Mouse (Mus musculus) olfactory bulb, adult 2 months (tissue): ENCODE measurements around the gene Gm20479. TPM values are rescaled to one million over a fixed set of nuclear protein-coding genes. Genes with fewer than 3 reads are reported as not detected.

Experiments used
- H3K27ac ChIP-seq: fragments of 200-500 bp; 2 replicates; pipeline ENCODE4 v1.5.1; 2012; ENCODE audit warnings: low read depth, low read length; ENCODE audit not compliant: insufficient read depth
- H3K4me1 ChIP-seq: fragments of 200-500 bp; 2 replicates; pipeline ENCODE4 v1.6.1; 2012; ENCODE audit warnings: low read length; ENCODE audit not compliant: control insufficient read depth, insufficient read depth
- H3K4me3 ChIP-seq: fragments of 200-500 bp; 2 replicates; pipeline ENCODE4 v1.5.1; 2012; ENCODE audit warnings: mild to moderate bottlenecking, low read depth, low read length, moderate library complexity; ENCODE audit not compliant: insufficient read depth
- CTCF ChIP-seq: fragments of 200-500 bp; IDR thresholded peaks from 2 replicates; pipeline ENCODE4 v1.5.1; 2012; ENCODE audit warnings: low read depth, mild to moderate bottlenecking, low read length, moderate library complexity; ENCODE audit not compliant: insufficient read depth
- POLR2A ChIP-seq: fragments of 200-500 bp; IDR thresholded peaks from 2 replicates; pipeline ENCODE4 v1.6.1; 2012; ENCODE audit warnings: mild to moderate bottlenecking, low read depth, low read length, moderate library complexity; ENCODE audit not compliant: insufficient read depth
- WGBS: fragments of 180-500 bp; shearing (Covaris S2); methylation state at CpG from one replicate; pipeline ENCODE4 v1.1.7; 2018; 5-methylcytosine and 5-hydroxymethylcytosine counted together
- polyA plus RNA-seq: library from polyadenylated mRNA; stranded (reverse); fragments of >200 nt; gene quantifications from 2 replicates; pipeline ENCODE4 v1.2.4, GENCODE M21; 2012; ENCODE audit warnings: low replicate concordance; ENCODE audit not compliant: missing spikeins, insufficient read depth, insufficient read length

The Gm20479 gene
- polyA plus RNA-seq = not detected in 2 replicates

GRCm38 (mm10) chr7:27356861-27357594 is at the start of gene Gm20479:
TSS of gene Gm20479 (minus strand) at chr7:27357419.
- H3K4me1 ChIP-seq = peaks cover 26% of the 10 kb centered on the region
- peak within 1 kb of the TSS; percentile 82 for H3K4me3 ChIP-seq
- 31% methylated on average over 27 of the region's 27 CpGs for WGBS
- no peak for TF ChIP-seq POLR2A
- TF ChIP-seq CTCF = no peak
- H3K27ac ChIP-seq = no peak within 1 kb of the TSS

- no peak overlapping the region for H3K27ac ChIP-seq
- no peak overlapping the region for H3K4me3 ChIP-seq
- 88% methylated on average over 7 of the region's 7 CpGs for WGBS
- TF ChIP-seq CTCF (no peak), POLR2A (no peak)
- H3K4me1 ChIP-seq = peaks cover 11% of the 10 kb centered on the region
These were observed 49.3 kb upstream of the Gm20479 start for GRCm38 (mm10) chr7:27406481-27406880.

GRCm38 (mm10) chr7:27404203-27404942 is 47.2 kb upstream of the Gm20479 start:
- no peak overlapping the region for H3K4me3 ChIP-seq
- TF ChIP-seq CTCF (no peak), POLR2A (no peak)
- WGBS = 42% methylated on average over 81 of the region's 81 CpGs

GRCm38 (mm10) chr7:27402675-27403074 is 45.5 kb upstream of the Gm20479 start:
- H3K27ac ChIP-seq = no peak overlapping the region
- no peak overlapping the region for H3K4me3 ChIP-seq
- peaks cover 5% of the 10 kb centered on the region; the same call in 1 of the 2 replicates for H3K4me1 ChIP-seq
- TF ChIP-seq CTCF (peak; percentile 88), POLR2A (no peak)
- WGBS = 10% methylated on average over 16 of the region's 16 CpGs

More at GRCm38 (mm10) chr7:27404203-27404942, 47.2 kb upstream of the Gm20479 start:
- Histone ChIP-seq H3K27ac (no peak overlapping the region), H3K4me1 (peaks cover 11% of the 10 kb centered on the region)

- TF ChIP-seq CTCF = no peak
- TF ChIP-seq POLR2A = no peak
- H3K4me3 ChIP-seq = no peak overlapping the region
- WGBS = 80% methylated on average over 7 of the region's 7 CpGs
- peaks cover 7% of the 10 kb centered on the region for H3K4me1 ChIP-seq
- H3K27ac ChIP-seq = no peak overlapping the region
These were observed 43.3 kb upstream of the Gm20479 start for GRCm38 (mm10) chr7:27400545-27400944.

- peak overlapping the region; percentile 90 for H3K4me3 ChIP-seq
- WGBS = 20% methylated on average over 26 of the region's 26 CpGs
These were observed 40.1 kb upstream of the Gm20479 start for GRCm38 (mm10) chr7:27397048-27397949.

GRCm38 (mm10) chr7:27396184-27397047 is 39.2 kb upstream of the Gm20479 start:
- Histone ChIP-seq H3K4me1 (peaks cover 9% of the 10 kb centered on the region), H3K4me3 (peak overlapping the region; percentile 90), H3K27ac (peak overlapping the region; percentile 82)
- no peak; the same call in 1 of the 2 replicates for TF ChIP-seq POLR2A
- peak; percentile 33; the same call in 1 of the 2 replicates for TF ChIP-seq CTCF
- 2% methylated on average over 52 of the region's 68 CpGs for WGBS

More at GRCm38 (mm10) chr7:27397048-27397949, 40.1 kb upstream of the Gm20479 start:
- peak; percentile 84 for TF ChIP-seq CTCF
- TF ChIP-seq POLR2A = peak; percentile 16; the same call in 1 of the 2 replicates
- Histone ChIP-seq H3K4me1 (peaks cover 9% of the 10 kb centered on the region), H3K27ac (peak overlapping the region; percentile 63; the same call in 1 of the 2 replicates)
